Mouse (Mus musculus) hindbrain, embryonic 13.5 days (tissue): ENCODE data around the gene Ptprc. TPM values are rescaled to one million over a fixed set of nuclear protein-coding genes. Genes with fewer than 3 reads are reported as not detected.

Source experiments
- ATAC-seq: fragments of 200-750 bp; cut with Nextera tagmentation; 2 replicates; pipeline ENCODE4 v1.8.0; 2017; ENCODE audit warnings: moderate TSS enrichment; ENCODE audit not compliant: low FRiP score
- H3K27ac ChIP-seq: fragments of 300-500 bp; sonication (generic); 2 replicates; pipeline ENCODE4 v1.5.1; 2015; ENCODE audit warnings: inconsistent platforms, mild to moderate bottlenecking, moderate library complexity
- H3K27me3 ChIP-seq: fragments of 300-500 bp; sonication (generic); 2 replicates; pipeline ENCODE4 v1.6.1; 2015; ENCODE audit warnings: mild to moderate bottlenecking, inconsistent platforms
- H3K36me3 ChIP-seq: fragments of 300-500 bp; sonication (generic); 2 replicates; pipeline ENCODE4 v1.6.1; 2015; ENCODE audit warnings: mild to moderate bottlenecking, inconsistent platforms
- H3K4me1 ChIP-seq: fragments of 300-500 bp; sonication (generic); replicated peaks from 2 replicates; pipeline ENCODE4 v1.6.1; 2015; ENCODE audit warnings: inconsistent platforms
- H3K4me2 ChIP-seq: fragments of 300-500 bp; sonication (generic); 2 replicates; pipeline ENCODE4 v1.6.1; 2015; ENCODE audit warnings: inconsistent platforms, mild to moderate bottlenecking, moderate library complexity
- H3K4me3 ChIP-seq: fragments of 300-500 bp; sonication (generic); 2 replicates; pipeline ENCODE4 v1.5.1; 2015; ENCODE audit warnings: mild to moderate bottlenecking, inconsistent platforms
- H3K9ac ChIP-seq: fragments of 300-500 bp; sonication (generic); 2 replicates; pipeline ENCODE4 v1.6.1; 2015; ENCODE audit warnings: mild to moderate bottlenecking, inconsistent platforms
- H3K9me3 ChIP-seq: fragments of 300-500 bp; sonication (generic); 2 replicates; pipeline ENCODE4 v1.6.1; 2016; ENCODE audit warnings: inconsistent platforms
- WGBS: fragments of 180-500 bp; shearing (Covaris S2); methylation state at CpG from one replicate; pipeline ENCODE4 v1.1.7; 2015; 5-methylcytosine and 5-hydroxymethylcytosine counted together
- polyA plus RNA-seq: library from polyadenylated mRNA; unstranded; fragments of >200 nt; fragmentation: Nextera tagmentation; extraction: Ambion mirVana; gene quantifications from 2 replicates; pipeline ENCODE4 v1.2.1, GENCODE M21; 2015

Ptprc gene
- polyA plus RNA-seq, 1 experiment from 2014 or later, result 1.1 TPM

DNA sequence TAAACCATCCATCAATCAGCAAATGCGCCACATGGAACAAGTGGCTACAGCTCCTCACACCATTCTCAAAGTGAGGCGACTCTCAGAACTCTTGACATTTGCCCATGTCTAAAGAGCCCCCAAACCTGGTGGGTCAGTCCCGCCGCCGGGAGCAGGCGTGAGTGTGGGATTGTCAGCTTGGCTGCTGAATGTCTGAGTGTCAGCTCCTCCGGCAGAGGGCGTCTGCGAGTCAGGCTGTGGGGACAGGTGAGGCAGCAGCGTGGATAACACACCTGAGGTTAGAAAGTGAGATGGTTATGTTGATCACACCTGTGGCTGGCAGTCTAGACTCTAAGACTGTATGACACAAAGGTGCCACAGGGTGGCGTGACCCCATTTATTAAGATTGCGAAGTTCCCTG, 55.6 kb downstream of the Ptprc start:
- Histone ChIP-seq H3K4me1 (no peaks in the 10 kb centered on the region), H3K36me3 (no peaks in the 10 kb centered on the region), H3K9ac (no peak overlapping the region), H3K9me3 (no peaks in the 10 kb centered on the region), H3K27me3 (no peaks in the 10 kb centered on the region), H3K27ac (no peak overlapping the region), H3K4me3 (no peak overlapping the region), H3K4me2 (no peak overlapping the region)
- 59% methylated on average over 12 of the region's 12 CpGs for WGBS
- ATAC-seq, result no peak

DNA sequence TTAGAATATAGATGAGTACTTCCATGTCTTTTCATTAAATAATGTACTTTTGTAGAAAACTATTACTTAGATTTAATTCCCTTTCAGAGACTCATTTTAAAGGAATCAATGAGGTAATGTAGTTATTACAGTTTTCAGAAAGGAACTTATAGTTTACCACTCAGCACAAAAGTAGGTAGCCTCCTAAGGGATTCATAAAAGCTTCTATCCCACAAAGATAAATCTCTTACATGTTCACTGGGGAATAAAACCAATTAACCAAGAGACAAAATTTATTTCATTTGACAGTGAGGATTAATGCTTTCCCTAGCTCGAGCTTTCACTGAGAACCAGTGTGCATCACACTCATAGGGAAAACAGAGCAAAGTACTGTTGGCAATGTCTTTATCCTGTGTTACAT, 82.3 kb downstream of the Ptprc start:
- no peaks in the 10 kb centered on the region for H3K9me3 ChIP-seq

DNA sequence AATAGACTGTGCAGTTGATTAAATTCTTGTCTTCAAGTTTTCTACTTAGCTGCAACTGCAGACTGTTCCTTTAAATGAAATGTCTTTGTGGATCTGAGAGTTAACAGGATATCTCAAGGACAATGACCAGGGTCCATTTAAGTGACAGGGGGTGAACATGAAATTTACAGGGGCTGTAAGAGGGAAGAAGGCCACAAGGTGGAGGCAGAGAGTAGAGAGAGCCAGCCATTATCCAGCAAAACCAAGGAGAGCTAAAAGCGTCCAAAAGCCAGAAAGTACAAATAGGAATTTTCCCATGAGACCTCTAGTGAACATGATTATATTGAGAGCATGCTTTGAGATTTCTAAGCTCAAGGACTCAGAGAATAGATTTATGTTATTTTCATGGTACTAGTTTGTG, 89.7 kb downstream of the Ptprc start:
- no peak for ATAC-seq
- 3% methylated on average over 1 of the region's 1 CpGs for WGBS
- no peak overlapping the region for H3K4me2 ChIP-seq

More for the DNA sequence above, 82.3 kb downstream of the Ptprc start:
- Histone ChIP-seq H3K27ac (no peak overlapping the region), H3K4me2 (no peak overlapping the region), H3K36me3 (no peaks in the 10 kb centered on the region), H3K4me3 (no peak overlapping the region), H3K4me1 (no peaks in the 10 kb centered on the region), H3K9ac (no peak overlapping the region), H3K27me3 (no peaks in the 10 kb centered on the region)
- 56% methylated on average over 1 of the region's 1 CpGs for WGBS
- no peak for ATAC-seq

DNA sequence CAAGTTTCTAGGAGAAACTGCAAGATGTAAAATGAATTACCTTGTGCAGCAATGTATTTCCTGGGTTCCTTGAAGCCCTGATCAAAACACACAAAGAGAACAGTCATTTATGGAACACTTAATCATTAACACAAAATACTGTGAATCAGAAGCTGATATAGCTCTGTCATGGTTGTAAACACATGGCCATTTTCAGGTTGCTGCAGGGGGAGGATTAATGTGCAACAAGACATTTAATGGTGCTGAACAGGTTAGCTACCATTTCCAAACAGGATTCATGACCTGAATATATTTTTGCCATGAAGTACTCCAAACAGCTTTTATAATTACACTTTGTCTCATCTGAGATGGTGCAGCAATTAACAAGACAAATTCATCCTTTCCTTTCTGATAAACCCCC, 91.8 kb downstream of the Ptprc start:
- no peak overlapping the region for H3K4me2 ChIP-seq
- no peak overlapping the region for H3K4me3 ChIP-seq
- H3K9me3 ChIP-seq, result no peaks in the 10 kb centered on the region
- no peak overlapping the region for H3K27ac ChIP-seq
- H3K27me3 ChIP-seq, result no peaks in the 10 kb centered on the region
- H3K36me3 ChIP-seq, result no peaks in the 10 kb centered on the region
- ATAC-seq, result no peak
- H3K4me1 ChIP-seq, result peaks cover 4% of the 10 kb centered on the region; the same call in 1 of the 2 replicates
- no peak overlapping the region for H3K9ac ChIP-seq

More for the DNA sequence above, 89.7 kb downstream of the Ptprc start:
- no peak overlapping the region for H3K9ac ChIP-seq
- no peak overlapping the region for H3K4me3 ChIP-seq
- H3K27me3 ChIP-seq, result no peaks in the 10 kb centered on the region
- no peaks in the 10 kb centered on the region for H3K36me3 ChIP-seq
- no peak overlapping the region for H3K27ac ChIP-seq
- H3K9me3 ChIP-seq, result no peaks in the 10 kb centered on the region
- peaks cover 4% of the 10 kb centered on the region; the same call in 1 of the 2 replicates for H3K4me1 ChIP-seq

DNA sequence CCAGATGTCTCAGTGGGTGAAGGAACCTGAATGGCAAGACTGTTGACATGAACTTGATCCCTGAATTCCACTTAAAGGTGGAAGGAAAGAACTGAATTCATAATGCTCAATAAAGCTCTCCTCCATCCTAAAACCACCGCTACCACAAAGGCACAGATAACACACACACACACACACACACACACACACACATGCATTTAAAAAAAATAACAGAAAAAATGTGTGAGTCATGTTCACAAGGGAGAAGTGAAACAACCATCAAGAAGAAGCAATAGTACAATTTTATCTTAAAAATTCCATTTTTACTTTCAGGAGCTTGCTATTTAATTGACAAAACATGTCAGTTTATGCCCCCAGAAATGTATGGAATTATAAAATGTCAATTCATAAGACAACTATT, 95.2 kb downstream of the Ptprc start:
- H3K4me3 ChIP-seq, result no peak overlapping the region
- H3K9me3 ChIP-seq, result no peaks in the 10 kb centered on the region
- H3K4me2 ChIP-seq, result no peak overlapping the region
- no peak overlapping the region for H3K27ac ChIP-seq
- 91% methylated on average over 1 of the region's 1 CpGs for WGBS
- H3K9ac ChIP-seq, result no peak overlapping the region
- H3K27me3 ChIP-seq, result no peaks in the 10 kb centered on the region
- no peaks in the 10 kb centered on the region for H3K36me3 ChIP-seq
- no peak for ATAC-seq
- H3K4me1 ChIP-seq, result peaks cover 4% of the 10 kb centered on the region; the same call in 1 of the 2 replicates

DNA sequence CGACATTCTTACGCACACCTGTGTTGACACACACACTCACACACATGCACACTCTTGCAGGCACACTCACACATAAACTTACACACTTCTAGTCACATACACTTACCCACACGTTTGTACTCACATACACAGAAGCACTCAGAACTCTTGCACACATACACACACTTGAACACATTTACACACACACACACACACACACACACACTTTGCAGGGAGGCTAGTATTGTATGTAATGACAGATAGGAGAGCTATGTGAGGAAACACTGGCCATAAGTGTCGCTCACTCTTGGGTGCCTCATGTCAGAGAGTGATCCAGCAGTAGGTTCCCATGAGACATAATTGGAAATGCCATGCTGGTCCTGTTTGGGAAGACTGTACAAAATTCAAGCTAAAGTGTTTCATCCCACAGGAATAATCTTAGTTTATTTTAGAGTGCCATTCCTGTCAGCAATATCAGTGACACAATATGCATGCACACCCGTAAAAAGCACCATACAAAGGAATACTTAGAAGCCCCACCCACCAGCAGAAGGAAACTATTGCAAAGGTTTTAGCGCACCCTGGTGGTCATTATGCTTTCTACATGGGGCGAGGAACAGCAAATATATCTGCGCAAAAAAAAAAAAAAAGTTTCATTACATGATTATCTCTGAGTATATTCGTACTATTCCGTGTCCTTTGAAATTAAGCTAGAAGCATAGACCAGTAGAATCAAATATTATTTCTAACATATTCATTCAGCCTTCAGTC, 131.1 kb downstream of the Ptprc start:
- no peak overlapping the region; the same call in 1 of the 2 replicates for H3K4me2 ChIP-seq
- H3K36me3 ChIP-seq, result no peaks in the 10 kb centered on the region
- no peak overlapping the region for H3K4me3 ChIP-seq
- H3K9ac ChIP-seq, result no peak overlapping the region
- H3K27me3 ChIP-seq, result no peaks in the 10 kb centered on the region
- H3K9me3 ChIP-seq, result no peaks in the 10 kb centered on the region
- 37% methylated on average over 10 of the region's 10 CpGs for WGBS
- no peak overlapping the region for H3K27ac ChIP-seq
- peak; percentile 88 for ATAC-seq
- H3K4me1 ChIP-seq, result peaks cover 11% of the 10 kb centered on the region; the same call in 1 of the 2 replicates

DNA sequence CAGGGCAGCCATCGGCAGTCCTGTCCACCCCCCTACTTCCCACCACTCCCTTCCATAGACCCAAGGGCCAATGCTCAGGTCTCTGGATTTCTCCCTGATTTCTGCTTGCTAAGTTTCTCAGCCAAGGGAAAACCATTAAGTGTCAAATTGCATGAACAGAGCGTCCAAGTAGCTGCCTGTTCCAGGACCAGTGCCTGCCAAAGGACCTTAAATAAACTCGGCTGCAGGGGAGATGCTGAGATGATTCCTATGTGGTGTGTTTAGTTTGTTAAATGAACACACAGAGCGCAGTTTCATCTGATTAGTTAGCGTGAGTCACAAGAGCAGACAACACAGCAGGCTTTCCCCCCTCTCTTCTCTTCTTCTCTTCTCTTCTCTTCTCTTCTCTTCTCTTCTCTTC, 135.0 kb downstream of the Ptprc start:
- Histone ChIP-seq H3K4me1 (peaks cover 11% of the 10 kb centered on the region; the same call in 1 of the 2 replicates), H3K27ac (no peak overlapping the region), H3K9me3 (no peaks in the 10 kb centered on the region), H3K4me3 (no peak overlapping the region), H3K9ac (no peak overlapping the region), H3K36me3 (no peaks in the 10 kb centered on the region), H3K4me2 (no peak overlapping the region), H3K27me3 (no peaks in the 10 kb centered on the region)
- ATAC-seq, result no peak
- WGBS, result 60% methylated on average over 5 of the region's 5 CpGs

DNA sequence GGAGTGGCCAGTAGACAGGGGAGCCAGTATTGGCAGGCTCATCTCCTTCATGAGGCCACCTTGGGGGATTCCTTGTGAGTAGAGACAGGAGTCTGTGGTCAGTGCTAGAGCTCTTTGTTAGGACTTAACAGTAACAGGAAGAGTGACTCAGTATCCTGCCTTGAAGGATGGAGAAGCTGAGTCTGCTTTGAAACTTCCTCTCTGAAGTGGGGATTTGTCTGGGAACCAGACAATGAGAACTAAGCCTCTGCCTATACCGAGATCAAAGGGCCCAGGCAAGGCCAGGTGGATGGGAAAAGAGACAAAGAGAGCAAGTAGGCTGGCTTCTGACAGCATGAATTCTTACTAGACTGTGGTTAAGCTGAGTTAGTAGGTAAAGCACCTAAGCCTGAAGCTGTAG, 136.3 kb downstream of the Ptprc start:
- ATAC-seq, result no peak

DNA sequence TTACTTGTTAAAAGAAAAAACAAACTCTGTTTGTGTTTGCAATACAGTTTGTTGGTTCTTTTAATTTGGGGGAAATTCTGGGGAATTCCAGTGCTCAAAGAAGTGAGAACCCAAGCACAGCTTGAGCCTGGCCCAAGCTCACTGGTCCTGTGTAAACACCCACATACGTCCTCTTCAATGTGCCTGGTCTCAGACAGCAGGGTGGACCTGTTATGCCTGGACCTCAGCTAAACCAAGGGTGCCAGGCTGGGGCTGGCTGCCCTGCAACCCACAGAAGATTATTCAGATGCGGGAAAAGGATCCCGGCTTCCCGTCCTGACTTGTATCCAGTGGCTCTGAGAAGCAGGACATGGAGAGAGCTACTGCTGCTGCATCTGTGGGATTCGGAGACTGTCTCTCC, 138.0 kb downstream of the Ptprc start:
- Histone ChIP-seq H3K9me3 (no peaks in the 10 kb centered on the region), H3K27ac (no peak overlapping the region), H3K9ac (no peak overlapping the region), H3K4me1 (peaks cover 6% of the 10 kb centered on the region; the same call in 1 of the 2 replicates), H3K4me3 (no peak overlapping the region), H3K4me2 (no peak overlapping the region), H3K27me3 (no peaks in the 10 kb centered on the region), H3K36me3 (no peaks in the 10 kb centered on the region)
- 62% methylated on average over 5 of the region's 5 CpGs for WGBS
- no peak for ATAC-seq

More for the DNA sequence above, 136.3 kb downstream of the Ptprc start:
- Histone ChIP-seq H3K9me3 (no peaks in the 10 kb centered on the region), H3K4me1 (peaks cover 8% of the 10 kb centered on the region; the same call in 1 of the 2 replicates), H3K36me3 (no peaks in the 10 kb centered on the region), H3K4me3 (no peak overlapping the region), H3K4me2 (no peak overlapping the region), H3K27ac (no peak overlapping the region), H3K27me3 (no peaks in the 10 kb centered on the region), H3K9ac (no peak overlapping the region)
- WGBS, result 49% methylated on average over 1 of the region's 1 CpGs

DNA sequence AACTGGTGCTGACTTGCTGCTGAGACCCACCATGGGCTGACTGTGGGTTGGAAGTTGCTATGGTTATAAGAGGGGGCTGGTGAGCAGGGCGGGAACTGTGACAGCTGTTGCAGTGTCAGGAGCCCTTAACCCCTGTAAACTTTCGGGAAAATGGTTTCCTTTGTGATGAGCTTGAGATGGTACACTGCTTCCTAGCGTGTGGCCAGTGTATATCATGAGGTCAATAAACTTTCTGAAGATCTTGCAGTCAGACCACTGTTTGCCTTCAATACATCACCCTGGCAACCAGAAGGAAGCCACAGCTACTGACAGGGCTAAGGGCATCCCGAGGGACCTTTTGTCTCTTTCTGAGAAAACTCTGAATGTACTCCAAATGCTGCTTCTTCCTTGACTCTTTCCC, 145.9 kb downstream of the Ptprc start:
- H3K4me2 ChIP-seq, result no peak overlapping the region
- no peaks in the 10 kb centered on the region for H3K36me3 ChIP-seq
- peaks cover 7% of the 10 kb centered on the region for H3K4me1 ChIP-seq
- no peaks in the 10 kb centered on the region for H3K9me3 ChIP-seq
- no peak overlapping the region for H3K9ac ChIP-seq
- H3K4me3 ChIP-seq, result no peak overlapping the region
- H3K27me3 ChIP-seq, result no peaks in the 10 kb centered on the region
- H3K27ac ChIP-seq, result no peak overlapping the region
- no peak for ATAC-seq
- 6% methylated on average over 4 of the region's 4 CpGs for WGBS

DNA sequence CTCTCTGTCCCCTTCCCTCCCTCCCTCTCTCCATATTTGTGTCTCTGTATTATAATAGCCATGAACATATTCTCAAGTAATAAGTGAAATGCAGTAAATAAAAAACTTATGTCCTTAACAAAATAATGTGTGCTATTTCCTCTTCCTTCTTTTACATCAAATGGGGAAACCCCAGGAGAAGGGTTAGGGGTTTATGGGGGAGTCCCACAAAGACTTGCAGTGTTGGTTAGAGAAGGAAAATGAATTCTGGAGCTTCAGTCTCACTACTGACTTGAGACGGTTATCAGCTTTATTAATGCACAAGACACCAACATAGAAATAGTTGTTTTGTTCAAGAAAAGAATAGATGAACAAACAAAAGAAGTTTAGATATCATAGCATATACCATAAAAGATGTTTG, 150.2 kb downstream of the Ptprc start:
- Histone ChIP-seq H3K4me1 (peaks cover 19% of the 10 kb centered on the region), H3K9me3 (no peaks in the 10 kb centered on the region), H3K4me3 (no peak overlapping the region), H3K36me3 (no peaks in the 10 kb centered on the region), H3K9ac (no peak overlapping the region), H3K4me2 (no peak overlapping the region), H3K27me3 (no peaks in the 10 kb centered on the region), H3K27ac (no peak overlapping the region)
- ATAC-seq, result no peak
- WGBS, result 90% methylated on average over 1 of the region's 1 CpGs

DNA sequence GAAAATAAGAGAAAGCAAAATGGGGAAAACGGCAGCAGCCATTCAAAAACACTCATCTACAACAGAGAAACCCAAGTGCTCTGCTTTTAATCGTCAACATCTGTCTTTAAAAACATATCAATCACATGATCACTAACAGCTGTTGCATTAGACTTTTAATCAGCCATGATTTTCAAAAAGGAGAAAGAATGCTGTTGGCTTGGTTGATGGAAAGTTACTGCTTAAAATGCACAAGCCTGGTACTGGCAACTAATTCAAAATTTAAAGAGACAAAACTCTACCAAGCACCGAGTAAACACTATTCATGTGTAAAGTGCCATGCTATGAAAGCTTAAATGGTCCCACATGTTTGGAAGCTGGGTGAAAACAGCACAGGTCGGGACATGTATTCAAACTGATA, 151.9 kb downstream of the Ptprc start:
- no peaks in the 10 kb centered on the region for H3K9me3 ChIP-seq
- no peaks in the 10 kb centered on the region for H3K36me3 ChIP-seq
- H3K9ac ChIP-seq, result no peak overlapping the region
- no peak for ATAC-seq
- no peaks in the 10 kb centered on the region for H3K27me3 ChIP-seq
- no peak overlapping the region for H3K27ac ChIP-seq
- WGBS, result 27% methylated on average over 4 of the region's 4 CpGs
- peaks cover 12% of the 10 kb centered on the region for H3K4me1 ChIP-seq
- H3K4me2 ChIP-seq, result no peak overlapping the region
- no peak overlapping the region for H3K4me3 ChIP-seq

DNA sequence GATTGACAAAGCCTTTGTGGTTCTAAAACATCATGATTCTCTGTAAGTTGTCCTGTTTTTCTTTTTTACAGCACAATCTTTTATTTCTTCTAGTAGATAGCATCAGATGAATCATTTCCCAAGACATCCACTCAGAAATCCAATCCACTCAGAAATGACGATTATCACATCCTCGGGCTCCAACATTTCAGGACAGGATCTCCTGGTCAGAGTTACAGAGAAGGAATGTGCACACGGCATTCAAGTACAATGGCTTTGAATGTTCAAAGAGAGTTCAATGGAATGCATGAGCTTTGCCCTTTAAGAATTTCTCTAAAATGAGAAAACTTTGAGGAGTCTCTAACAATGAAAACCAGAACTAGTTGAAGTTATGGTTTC, 152.6 kb downstream of the Ptprc start:
- Histone ChIP-seq H3K27ac (peak overlapping the region; percentile 31; the same call in 1 of the 2 replicates), H3K4me3 (no peak overlapping the region), H3K4me2 (no peak overlapping the region), H3K9me3 (no peaks in the 10 kb centered on the region), H3K4me1 (peaks cover 12% of the 10 kb centered on the region), H3K9ac (no peak overlapping the region), H3K36me3 (no peaks in the 10 kb centered on the region), H3K27me3 (no peaks in the 10 kb centered on the region)
- ATAC-seq, result no peak
- WGBS, result 10% methylated on average over 3 of the region's 3 CpGs
